Comparison of ENCODE assay signal across 8 mouse cellular contexts in the genomic region with DNA sequence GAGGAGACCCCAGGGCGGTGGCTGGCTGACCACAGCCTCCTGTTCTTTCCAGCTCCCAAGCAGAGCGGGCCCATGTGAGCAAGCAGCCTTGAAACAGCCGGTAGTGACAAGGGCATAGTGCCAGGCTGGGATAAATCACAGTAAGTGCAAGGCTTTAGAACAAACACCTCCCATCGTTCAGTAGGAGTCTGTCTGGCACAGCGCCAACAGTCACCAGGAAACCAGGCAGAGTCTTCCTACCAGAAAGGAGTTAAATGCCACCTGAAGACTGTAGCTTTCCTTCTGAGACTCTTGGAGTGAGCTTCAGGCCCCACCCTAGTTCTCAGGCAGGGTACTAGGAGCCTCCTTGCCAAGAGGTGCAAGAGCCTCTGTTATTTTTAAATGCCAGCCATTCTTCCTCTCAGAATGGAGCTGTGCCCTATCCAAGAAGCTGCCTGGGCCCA.
DNase-seq lines count a peak whose midpoint lies in the region; ATAC-seq lines count a peak whose summit lies in the region.

No protein-coding gene starts in this region.

- H3K4me2 ChIP-seq in kidney, embryonic 14.5 days (replicated peaks; ENCODE audit: low read depth, low read length) = no peak overlapping the region
- H3K4me2 ChIP-seq in neural tube, embryonic 12.5 days (replicated peaks) = peak overlapping the region; percentile 12; the same call in 1 of the 2 replicates

- intact Hi-C loops in left cerebral cortex, postnatal 36 days (cut with DNase I) = no loop called here

- DNase-seq in adrenal gland, adult (ENCODE audit: inconsistent age in 2 of 2, low spot score in 1 of 2) = peak; percentile 83 to 94
- peak; percentile 50 for DNase-seq in cerebellum, adult 9-10 months
- peak; percentile 14 for DNase-seq in gonadal fat pad, adult 2 months (ENCODE audit: low read depth)
- peak; percentile 85 to 87 for DNase-seq in left cerebral cortex, postnatal 36 days (ENCODE audit: low spot score in 2 of 2)
- DNase-seq in spleen, postnatal 14 days (ENCODE audit: low spot score in 2 of 2) = no peak
- DNase-seq in T-cell, adult 2 months (ENCODE audit: low spot score) = no peak

- H3K4me3 ChIP-seq in kidney, embryonic 14.5 days (ENCODE audit: low read length) = no peak overlapping the region
- H3K4me3 ChIP-seq in neural tube, embryonic 12.5 days = no peak overlapping the region

- no peak overlapping the region for H3K9ac ChIP-seq in kidney, embryonic 14.5 days (ENCODE audit: low read depth, low read length)
- no peak overlapping the region for H3K9ac ChIP-seq in neural tube, embryonic 12.5 days

- H3K27me3 ChIP-seq in kidney, embryonic 14.5 days (ENCODE audit: control insufficient read depth, insufficient read depth, low read length) = no peaks in the 10 kb centered on the region
- H3K27me3 ChIP-seq in neural tube, embryonic 12.5 days (replicated peaks) = peaks cover 54% of the 10 kb centered on the region

- peak; percentile 34; the same call in 1 of the 2 replicates for ATAC-seq in kidney, embryonic 14.5 days (ENCODE audit: low FRiP score, low TSS enrichment)
- ATAC-seq in neural tube, embryonic 12.5 days (ENCODE audit: low FRiP score, low read depth) = peak; percentile 74

- WGBS in kidney, embryonic 14.5 days = 39% methylated on average over 5 of the region's 5 CpGs
- 31% methylated on average over 5 of the region's 5 CpGs for WGBS in neural tube, embryonic 12.5 days

- peak overlapping the region; percentile 83 for H3K27ac ChIP-seq in kidney, embryonic 14.5 days (ENCODE audit: low read depth, low read length)
- H3K27ac ChIP-seq in neural tube, embryonic 12.5 days = peak overlapping the region; percentile 44

- no peaks in the 10 kb centered on the region for H3K36me3 ChIP-seq in kidney, embryonic 14.5 days (ENCODE audit: control insufficient read depth, insufficient read depth, low read length)
- H3K36me3 ChIP-seq in neural tube, embryonic 12.5 days = no peaks in the 10 kb centered on the region

- H3K4me1 ChIP-seq in kidney, embryonic 14.5 days (ENCODE audit: control insufficient read depth, insufficient read depth, low read length) = peaks cover 20% of the 10 kb centered on the region
- peaks cover 27% of the 10 kb centered on the region for H3K4me1 ChIP-seq in neural tube, embryonic 12.5 days

- H3K9me3 ChIP-seq in kidney, embryonic 14.5 days (ENCODE audit: control insufficient read depth, low read length) = no peaks in the 10 kb centered on the region
- H3K9me3 ChIP-seq in neural tube, embryonic 12.5 days = no peaks in the 10 kb centered on the region

Comparison
In these comparisons a context has a peak if more than half of its experiments do, and no peak if none do; other contexts are left out.
1. DNase-seq: peak in adrenal gland, adult (2 of 2), cerebellum, adult 9-10 months (single experiment), gonadal fat pad, adult 2 months (single experiment) and left cerebral cortex, postnatal 36 days (2 of 2); none in spleen, postnatal 14 days (0 of 2) and T-cell, adult 2 months (single experiment).